Comparison of ENCODE assay signal across 8 mouse cellular contexts in genomic region chr16:17619198-17620105, GRCm38 (mm10). TPM values are rescaled to one million over a fixed set of nuclear protein-coding genes. Genes with fewer than 3 reads are reported as not detected.
DNase-seq lines count a peak whose midpoint lies in the region; ATAC-seq and TF ChIP-seq lines count a peak whose summit lies in the region.

Smpd4 (plus strand) TSS chr16:17619354.

- peaks cover 6% of the 10 kb centered on the region; the same call in 1 of the 2 replicates for H3K27me3 ChIP-seq in heart, embryonic 12.5 days (replicated peaks)
- no peaks in the 10 kb centered on the region for H3K27me3 ChIP-seq in kidney, embryonic 16.5 days (ENCODE audit: insufficient read depth, low read length)
- H3K27me3 ChIP-seq in liver, adult 2 months (ENCODE audit: control insufficient read depth, insufficient read depth, low read length): no peaks in the 10 kb centered on the region

- TF ChIP-seq CTCF in liver, adult 2 months (IDR thresholded peaks at IDR 0.05; ENCODE audit: low read depth, low read length): no peak

- peak within 1 kb of the TSS; percentile 96 for H3K4me2 ChIP-seq in heart, embryonic 12.5 days
- peak within 1 kb of the TSS; percentile 86 for H3K4me2 ChIP-seq in kidney, embryonic 16.5 days (replicated peaks; ENCODE audit: low read depth, low read length)

- peaks cover 2% of the 10 kb centered on the region for H3K4me1 ChIP-seq in brown adipose tissue, adult 24 weeks (ENCODE audit: control insufficient read depth, insufficient read depth, insufficient read length, low read length)
- peaks cover 9% of the 10 kb centered on the region for H3K4me1 ChIP-seq in heart, embryonic 12.5 days (replicated peaks)
- peaks cover 15% of the 10 kb centered on the region for H3K4me1 ChIP-seq in kidney, embryonic 16.5 days (ENCODE audit: insufficient read depth, low read length)
- H3K4me1 ChIP-seq in liver, adult 2 months (ENCODE audit: control insufficient read depth, insufficient read depth, low read length): no peaks in the 10 kb centered on the region

- 2% methylated on average over 60 of the region's 60 CpGs for WGBS in heart, embryonic 12.5 days
- 1% methylated on average over 57 of the region's 60 CpGs for WGBS in kidney, embryonic 16.5 days
- WGBS in liver, adult 2 months: 2% methylated on average over 60 of the region's 60 CpGs

- H3K79me2 ChIP-seq in liver, adult 2 months (ENCODE audit: control insufficient read depth, insufficient read depth, low read length): peaks cover 3% of the 10 kb centered on the region; the same call in 1 of the 2 replicates

- peak; percentile 84 for ATAC-seq in CD4-positive, CD25-positive, alpha-beta regulatory T cell, adult 4 months
- ATAC-seq in erythroid progenitor cell, adult 5-6 weeks (replicated peaks; ENCODE audit: low FRiP score, poor library complexity, severe bottlenecking): peak; percentile 80
- peak; percentile 82 for ATAC-seq in heart, embryonic 12.5 days (ENCODE audit: insufficient number of reproducible peaks, low FRiP score)
- ATAC-seq in kidney, embryonic 16.5 days (ENCODE audit: low FRiP score, low TSS enrichment): peak; percentile 77
- ATAC-seq in monocyte, adult 5-6 weeks (replicated peaks; ENCODE audit: insufficient number of reproducible peaks, low FRiP score, low TSS enrichment, poor library complexity, severe bottlenecking): peak; percentile 88

- DNase-seq in liver, adult 2 months (ENCODE audit: extremely low read depth, low read depth, low spot score): peak; percentile 63
- DNase-seq in spleen, postnatal 36 days (ENCODE audit: low spot score in 2 of 2): peak; percentile 79 to 88

- no peaks in the 10 kb centered on the region for H3K9me3 ChIP-seq in heart, embryonic 12.5 days (replicated peaks)
- no peaks in the 10 kb centered on the region for H3K9me3 ChIP-seq in kidney, embryonic 16.5 days (ENCODE audit: low read length)

- peak within 1 kb of the TSS; percentile 91 for H3K9ac ChIP-seq in heart, embryonic 12.5 days
- H3K9ac ChIP-seq in kidney, embryonic 16.5 days (replicated peaks; ENCODE audit: low read length): peak within 1 kb of the TSS; percentile 95
- H3K9ac ChIP-seq in liver, adult 2 months (ENCODE audit: low read depth, low read length): peak within 1 kb of the TSS; percentile 93

- H3K36me3 ChIP-seq in heart, embryonic 12.5 days: peaks cover 27% of the 10 kb centered on the region
- peaks cover 12% of the 10 kb centered on the region for H3K36me3 ChIP-seq in kidney, embryonic 16.5 days (ENCODE audit: insufficient read depth, low read length)
- H3K36me3 ChIP-seq in liver, adult 2 months (ENCODE audit: control insufficient read depth, insufficient read depth, low read length): peaks cover 6% of the 10 kb centered on the region; the same call in 1 of the 2 replicates

- H3K4me3 ChIP-seq in brown adipose tissue, adult 24 weeks (ENCODE audit: insufficient read depth, low read depth, low read length): peak within 1 kb of the TSS; percentile 97
- peak within 1 kb of the TSS; percentile 99 for H3K4me3 ChIP-seq in heart, embryonic 12.5 days
- peak within 1 kb of the TSS; percentile 93 for H3K4me3 ChIP-seq in kidney, embryonic 16.5 days (ENCODE audit: low read length)
- H3K4me3 ChIP-seq in liver, adult 2 months (ENCODE audit: insufficient read depth, low read depth, low read length): peak within 1 kb of the TSS; percentile 90

- H3K27ac ChIP-seq in brown adipose tissue, adult 24 weeks (replicated peaks; ENCODE audit: low read depth, low read length): no peak within 1 kb of the TSS
- no peak within 1 kb of the TSS for H3K27ac ChIP-seq in heart, embryonic 12.5 days (ENCODE audit: poor library complexity, severe bottlenecking)
- H3K27ac ChIP-seq in kidney, embryonic 16.5 days (ENCODE audit: low read length): 0 out of 2 replicates have a peak within 1 kb of the TSS, but pooled peaks have one; percentile 52
- H3K27ac ChIP-seq in liver, adult 2 months (replicated peaks; ENCODE audit: insufficient read depth, low read depth, low read length): no peak within 1 kb of the TSS

- TF ChIP-seq POLR2A in liver, adult 2 months (IDR thresholded peaks at IDR 0.05; ENCODE audit: extremely low read depth, insufficient read depth, low read length): no peak

RNA-seq across cellular contexts. Expression of gene Smpd4, which starts in this region (rescaled TPM):
- 10 to 100 TPM; 13.3 to 34.7 TPM for polyA plus RNA-seq in CD4-positive, CD25-positive, alpha-beta regulatory T cell, adult 4 months (2017; shearing (Covaris generic))
- polyA plus RNA-seq in brown adipose tissue, adult 24 weeks (2012; ENCODE audit: insufficient read depth, insufficient read length, missing spikeins): 10.9 and 20.6 TPM in 2 replicates
- total RNA-seq in erythroid progenitor cell, adult 5-6 weeks (2015; ENCODE audit: low replicate concordance): 59.1 and 97.3 TPM in 2 replicates
- total RNA-seq in erythroid progenitor cell, adult 5-6 weeks (2017; ENCODE audit: low replicate concordance): 32.6 and 43.5 TPM in 2 replicates
- 30.3 and 31.4 TPM in 2 replicates for polyA plus RNA-seq in heart, embryonic 12.5 days (2016; fragmentation: Nextera tagmentation; extraction: Ambion mirVana)
- 38.8 and 44.2 TPM in 2 replicates for polyA plus RNA-seq in kidney, embryonic 16.5 days (2015; fragmentation: Nextera tagmentation; extraction: Ambion mirVana)
- 3.6 and 6.0 TPM in 2 replicates for total RNA-seq in liver, adult 2 months (2014; rRNA removed)
- 15.2 and 26.9 TPM in 2 replicates for polyA plus RNA-seq in liver, adult 2 months (2012; rRNA removed)
- total RNA-seq in monocyte, adult 5-6 weeks (2017): 10.3 to 29.4 TPM (median 12.7 TPM) in 3 replicates
